Mouse (Mus musculus): ENCODE data around the gene Nelfb. TPM values are rescaled to one million over a fixed set of nuclear protein-coding genes. Genes with fewer than 3 reads are reported as not detected.
"Not testable (repeated sequence)": the region's sequence is repeated elsewhere in the genome, so short reads cannot be mapped to it uniquely, and the experiment has no call there.

The Nelfb gene
- 33.3 and 35.7 TPM in 2 replicates for polyA plus RNA-seq (2012; ENCODE audit: insufficient read depth, insufficient read length, missing spikeins)

- peak within 1 kb of the TSS; percentile 58 for H3K27ac ChIP-seq (ENCODE audit: insufficient read depth, low read depth, low read length)
- peak within 1 kb of the TSS; percentile 97 for H3K4me3 ChIP-seq (ENCODE audit: insufficient read depth, low read length)
- H3K4me1 ChIP-seq (ENCODE audit: control insufficient read depth, insufficient read depth, low read length), result peaks cover 11% of the 10 kb centered on the region
- TF ChIP-seq POLR2A (IDR thresholded peaks at IDR 0.05; ENCODE audit: borderline replicate concordance, low read depth, low read length) (no peak), CTCF (IDR thresholded peaks at IDR 0.05; ENCODE audit: low read depth, low read length) (no peak)
Observed at GRCm38 (mm10) chr2:25211121-25211670, at the start of gene Nelfb. Gene Nelfb (minus strand): TSS chr2:25211489.

DNA sequence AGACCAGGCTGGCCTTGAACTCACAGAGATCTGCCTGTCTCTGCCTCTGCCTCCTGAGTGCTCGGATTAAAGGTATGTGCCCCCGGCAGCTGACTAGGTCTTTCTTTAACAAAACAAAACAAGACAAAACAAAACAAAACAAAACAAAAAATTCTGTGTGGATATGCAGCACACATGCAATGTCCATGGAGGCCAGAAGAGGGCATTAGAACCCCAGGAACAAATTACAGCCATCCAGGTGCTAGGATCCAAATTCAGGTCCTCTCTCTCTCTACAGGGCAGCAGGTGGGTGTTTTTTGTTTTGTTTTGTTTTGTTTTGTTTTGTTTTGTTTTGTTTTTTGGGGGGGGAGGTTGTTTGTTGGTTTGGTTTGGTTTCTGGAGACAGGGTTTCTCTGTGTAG lies 47.6 kb upstream of the Nelfb start:
- Histone ChIP-seq H3K4me1 (ENCODE audit: control insufficient read depth, insufficient read depth, low read length) (peaks cover 10% of the 10 kb centered on the region), H3K27ac (ENCODE audit: insufficient read depth, low read depth, low read length) (no peak overlapping the region), H3K4me3 (ENCODE audit: insufficient read depth, low read length) (no peak overlapping the region)
- TF ChIP-seq CTCF (IDR thresholded peaks at IDR 0.05; ENCODE audit: low read depth, low read length) (no peak), POLR2A (IDR thresholded peaks at IDR 0.05; ENCODE audit: borderline replicate concordance, low read depth, low read length) (no peak)

GRCm38 (mm10) chr2:25257250-25257649 lies 46.0 kb upstream of the Nelfb start:
- not testable (repeated sequence) for H3K4me1 ChIP-seq (ENCODE audit: control insufficient read depth, insufficient read depth, low read length); H3K4me3 ChIP-seq (ENCODE audit: insufficient read depth, low read length); H3K27ac ChIP-seq (ENCODE audit: insufficient read depth, low read depth, low read length)

- peak overlapping the region; percentile 97 for H3K4me3 ChIP-seq (ENCODE audit: insufficient read depth, low read length)
- not testable (repeated sequence) for H3K4me1 ChIP-seq (ENCODE audit: control insufficient read depth, insufficient read depth, low read length); H3K27ac ChIP-seq (ENCODE audit: insufficient read depth, low read depth, low read length)
Observed at GRCm38 (mm10) chr2:25256443-25257109, 45.3 kb upstream of the Nelfb start.

GRCm38 (mm10) chr2:25255284-25255779 lies 44.0 kb upstream of the Nelfb start, which contains the start of gene Tmem203:
Gene Tmem203 (plus strand): TSS chr2:25255439.
- Histone ChIP-seq H3K4me1 (ENCODE audit: control insufficient read depth, insufficient read depth, low read length) (peaks cover 7% of the 10 kb centered on the region), H3K4me3 (ENCODE audit: insufficient read depth, low read length) (peak within 1 kb of the TSS; percentile 97), H3K27ac (ENCODE audit: insufficient read depth, low read depth, low read length) (peak within 1 kb of the TSS; percentile 65)
- TF ChIP-seq CTCF (IDR thresholded peaks at IDR 0.05; ENCODE audit: low read depth, low read length) (no peak), POLR2A (IDR thresholded peaks at IDR 0.05; ENCODE audit: borderline replicate concordance, low read depth, low read length) (no peak)

GRCm38 (mm10) chr2:25252331-25252730 lies 41.0 kb upstream of the Nelfb start:
- no peak overlapping the region for H3K4me3 ChIP-seq (ENCODE audit: insufficient read depth, low read length)
- peaks cover 7% of the 10 kb centered on the region for H3K4me1 ChIP-seq (ENCODE audit: control insufficient read depth, insufficient read depth, low read length)
- H3K27ac ChIP-seq (ENCODE audit: insufficient read depth, low read depth, low read length), result no peak overlapping the region
- TF ChIP-seq CTCF (IDR thresholded peaks at IDR 0.05; ENCODE audit: low read depth, low read length) (no peak), POLR2A (IDR thresholded peaks at IDR 0.05; ENCODE audit: borderline replicate concordance, low read depth, low read length) (no peak)

GRCm38 (mm10) chr2:25246183-25247072 lies 35.1 kb upstream of the Nelfb start, which contains the start of gene AL732309.1:
Gene AL732309.1 (minus strand): TSS chr2:25246863.
- Histone ChIP-seq H3K27ac (ENCODE audit: insufficient read depth, low read depth, low read length) (no peak within 1 kb of the TSS), H3K4me3 (ENCODE audit: insufficient read depth, low read length) (no peak within 1 kb of the TSS), H3K4me1 (ENCODE audit: control insufficient read depth, insufficient read depth, low read length) (peaks cover 2% of the 10 kb centered on the region; the same call in 1 of the 2 replicates)
- TF ChIP-seq CTCF (IDR thresholded peaks at IDR 0.05; ENCODE audit: low read depth, low read length) (no peak), POLR2A (IDR thresholded peaks at IDR 0.05; ENCODE audit: borderline replicate concordance, low read depth, low read length) (no peak)

DNA sequence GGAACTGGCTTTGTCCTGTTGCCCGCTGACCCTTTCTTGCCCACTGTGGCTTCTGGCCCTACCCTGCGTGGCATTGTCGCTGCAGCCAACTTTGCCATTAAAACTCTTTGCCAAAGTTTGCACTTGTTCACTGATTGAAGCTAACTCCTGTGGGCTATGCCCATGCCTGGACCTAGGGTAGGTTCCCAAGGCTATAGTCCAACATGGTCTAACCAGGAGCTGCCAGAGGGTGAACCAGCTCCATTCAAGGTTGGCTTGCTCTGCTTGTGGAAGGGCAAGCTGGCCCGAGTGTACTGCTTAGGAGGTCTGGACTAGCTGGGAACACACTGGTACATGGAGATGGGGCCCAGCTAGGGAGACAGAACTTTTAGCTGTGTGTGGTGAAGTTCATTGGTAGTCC lies 32.9 kb upstream of the Nelfb start:
- Histone ChIP-seq H3K27ac (ENCODE audit: insufficient read depth, low read depth, low read length) (no peak overlapping the region), H3K4me1 (ENCODE audit: control insufficient read depth, insufficient read depth, low read length) (peaks cover 13% of the 10 kb centered on the region; the same call in 1 of the 2 replicates), H3K4me3 (ENCODE audit: insufficient read depth, low read length) (no peak overlapping the region)
- TF ChIP-seq POLR2A (IDR thresholded peaks at IDR 0.05; ENCODE audit: borderline replicate concordance, low read depth, low read length) (no peak), CTCF (IDR thresholded peaks at IDR 0.05; ENCODE audit: low read depth, low read length) (no peak)

DNA sequence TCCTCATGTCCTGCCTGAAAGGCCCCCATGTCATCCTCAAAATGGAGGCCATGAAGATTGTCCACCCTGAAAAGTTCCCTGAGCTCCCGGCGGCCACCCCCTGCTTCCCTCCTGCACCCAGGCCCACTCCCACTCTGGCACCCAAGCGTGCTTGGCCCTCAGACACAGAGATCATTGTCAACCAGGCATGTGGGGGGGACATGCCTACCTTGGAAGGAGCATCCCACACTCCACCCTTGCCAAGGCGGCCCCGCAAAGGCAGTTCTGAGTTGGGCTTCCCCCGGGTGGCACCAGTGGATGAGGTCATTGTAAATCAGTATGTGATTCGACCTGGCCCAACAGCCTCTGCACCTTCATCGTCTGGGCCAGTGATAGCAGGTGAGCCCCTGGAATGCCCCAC lies 32.1 kb upstream of the Nelfb start:
- Histone ChIP-seq H3K27ac (ENCODE audit: insufficient read depth, low read depth, low read length) (no peak overlapping the region), H3K4me1 (ENCODE audit: control insufficient read depth, insufficient read depth, low read length) (peaks cover 13% of the 10 kb centered on the region; the same call in 1 of the 2 replicates), H3K4me3 (ENCODE audit: insufficient read depth, low read length) (no peak overlapping the region)
- TF ChIP-seq POLR2A (IDR thresholded peaks at IDR 0.05; ENCODE audit: borderline replicate concordance, low read depth, low read length) (no peak), CTCF (IDR thresholded peaks at IDR 0.05; ENCODE audit: low read depth, low read length) (no peak)

Data from bone marrow macrophage, adult 2 months (primary cell).